Mouse (Mus musculus) olfactory bulb, adult 2 months (tissue): ENCODE data around the gene Gm42417.

Source experiments
- CTCF ChIP-seq: fragments of 200-500 bp; IDR thresholded peaks from 2 replicates; pipeline ENCODE4 v1.5.1; 2012; ENCODE audit warnings: low read depth, mild to moderate bottlenecking, low read length, moderate library complexity; ENCODE audit not compliant: insufficient read depth
- POLR2A ChIP-seq: fragments of 200-500 bp; IDR thresholded peaks from 2 replicates; pipeline ENCODE4 v1.6.1; 2012; ENCODE audit warnings: mild to moderate bottlenecking, low read depth, low read length, moderate library complexity; ENCODE audit not compliant: insufficient read depth

GRCm38 (mm10) chr1:36551904-36552303 is 12.7 kb upstream of the Gm42417 start:
- no peak for TF ChIP-seq CTCF
- no peak for TF ChIP-seq POLR2A
